Mouse (Mus musculus) ES-Bruce4 (cell line): ENCODE results near the gene Ubash3a.

Source experiments
- CTCF ChIP-seq: IDR thresholded peaks from one replicate; pipeline ENCODE4 v1.8.1; 2011; ENCODE audit warnings: low read depth, low read length
- EP300 ChIP-seq: IDR thresholded peaks from 2 replicates; pipeline ENCODE4 v1.6.1; 2011; ENCODE audit warnings: low read depth, low read length; ENCODE audit not compliant: insufficient read depth
- POLR2A ChIP-seq: IDR thresholded peaks from one replicate; pipeline ENCODE4 v1.8.1; 2011; ENCODE audit warnings: low read length; ENCODE audit not compliant: insufficient read depth

DNA sequence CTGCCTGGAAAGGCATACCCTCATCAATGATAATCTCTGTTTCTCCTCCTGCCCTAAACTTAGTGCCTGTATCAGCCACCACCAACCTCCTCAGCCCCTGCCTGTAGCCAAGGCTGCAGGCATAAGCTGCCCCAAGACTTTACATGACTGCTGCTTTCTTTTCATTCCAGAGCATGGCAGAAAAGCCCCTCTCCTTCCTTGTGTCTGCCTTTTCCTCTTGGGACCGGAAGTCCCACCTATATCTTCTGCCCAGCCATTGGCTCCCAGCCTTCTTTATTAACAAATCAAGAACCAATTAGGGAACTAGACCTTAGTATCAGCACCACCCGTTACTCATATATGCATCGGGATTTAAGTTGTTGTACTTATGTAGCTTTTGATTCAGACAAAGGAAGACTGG, 79.5 kb downstream of the Ubash3a start:
- no peak for TF ChIP-seq CTCF
- TF ChIP-seq POLR2A: no peak
- no peak for TF ChIP-seq EP300
